Mouse (Mus musculus) lung, embryonic 15.5 days (tissue): ENCODE results near the gene Col15a1. TPM values are rescaled to one million over a fixed set of nuclear protein-coding genes. Genes with fewer than 3 reads are reported as not detected.

Experiments used
- ATAC-seq: fragments of 200-750 bp; cut with Nextera tagmentation; 2 replicates; pipeline ENCODE4 v1.8.0; 2017; ENCODE audit warnings: moderate number of reproducible peaks, borderline replicate concordance; ENCODE audit not compliant: low FRiP score, low TSS enrichment; ENCODE audit errors: extremely low read depth
- H3K27ac ChIP-seq: fragments of 300-500 bp; sonication (generic); 2 replicates; pipeline ENCODE4 v1.5.1; 2015; ENCODE audit warnings: moderate library complexity, mild to moderate bottlenecking, inconsistent platforms
- H3K27me3 ChIP-seq: fragments of 300-500 bp; sonication (generic); 2 replicates; pipeline ENCODE4 v1.6.1; 2015; ENCODE audit warnings: inconsistent platforms
- H3K36me3 ChIP-seq: fragments of 300-500 bp; sonication (generic); 2 replicates; pipeline ENCODE4 v1.6.1; 2015; ENCODE audit warnings: inconsistent platforms
- H3K4me1 ChIP-seq: fragments of 300-500 bp; sonication (generic); 2 replicates; pipeline ENCODE4 v1.6.1; 2015; ENCODE audit warnings: inconsistent platforms
- H3K4me2 ChIP-seq: fragments of 300-500 bp; sonication (generic); 2 replicates; pipeline ENCODE4 v1.6.1; 2015; ENCODE audit warnings: inconsistent platforms, mild to moderate bottlenecking, moderate library complexity
- H3K4me3 ChIP-seq: fragments of 300-500 bp; sonication (generic); 2 replicates; pipeline ENCODE4 v1.5.1; 2015; ENCODE audit warnings: mild to moderate bottlenecking, inconsistent platforms
- H3K9ac ChIP-seq: fragments of 300-500 bp; sonication (generic); 2 replicates; pipeline ENCODE4 v1.6.1; 2015; ENCODE audit warnings: inconsistent platforms
- H3K9me3 ChIP-seq: fragments of 300-500 bp; sonication (generic); 2 replicates; pipeline ENCODE4 v1.6.1; 2016; ENCODE audit warnings: inconsistent platforms
- WGBS: fragments of 180-500 bp; shearing (Covaris S2); methylation state at CpG from one replicate; pipeline ENCODE4 v1.1.7; 2015; 5-methylcytosine and 5-hydroxymethylcytosine counted together
- polyA plus RNA-seq: library from polyadenylated mRNA; unstranded; fragments of >200 nt; fragmentation: Nextera tagmentation; extraction: Ambion mirVana; gene quantifications from 2 replicates; pipeline ENCODE4 v1.2.1, GENCODE M21; 2015

The Col15a1 gene
- polyA plus RNA-seq, 1 experiment from 2014 or later, result 25.8 TPM

DNA sequence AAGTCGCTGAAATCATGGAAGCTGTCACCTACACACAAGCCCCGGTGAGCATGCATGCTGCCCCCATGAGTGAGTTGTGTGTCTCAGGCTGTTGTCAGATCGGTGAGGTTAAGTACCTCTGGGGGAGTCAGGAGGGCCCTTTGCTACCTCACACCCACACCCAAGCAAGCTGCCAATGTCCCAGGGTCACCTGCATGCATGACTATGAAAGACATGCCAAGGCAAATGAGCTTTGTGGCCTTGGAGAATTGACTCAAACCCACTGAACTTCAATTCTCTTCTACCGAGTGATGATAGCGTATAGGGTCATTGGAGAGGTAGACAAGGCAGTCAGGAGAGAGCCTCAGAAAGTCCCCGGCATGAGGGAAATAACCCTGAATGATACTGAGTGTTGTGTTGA lies 41.2 kb downstream of the Col15a1 start:
- WGBS, result 88% methylated on average over 6 of the region's 6 CpGs
- H3K4me3 ChIP-seq, result no peak overlapping the region
- H3K9me3 ChIP-seq, result no peaks in the 10 kb centered on the region
- no peak for ATAC-seq
- peaks cover 12% of the 10 kb centered on the region; the same call in 1 of the 2 replicates for H3K4me1 ChIP-seq
- H3K9ac ChIP-seq, result no peak overlapping the region
- H3K4me2 ChIP-seq, result no peak overlapping the region
- H3K27ac ChIP-seq, result no peak overlapping the region
- H3K27me3 ChIP-seq, result no peaks in the 10 kb centered on the region
- no peaks in the 10 kb centered on the region; the same call in 1 of the 2 replicates for H3K36me3 ChIP-seq

DNA sequence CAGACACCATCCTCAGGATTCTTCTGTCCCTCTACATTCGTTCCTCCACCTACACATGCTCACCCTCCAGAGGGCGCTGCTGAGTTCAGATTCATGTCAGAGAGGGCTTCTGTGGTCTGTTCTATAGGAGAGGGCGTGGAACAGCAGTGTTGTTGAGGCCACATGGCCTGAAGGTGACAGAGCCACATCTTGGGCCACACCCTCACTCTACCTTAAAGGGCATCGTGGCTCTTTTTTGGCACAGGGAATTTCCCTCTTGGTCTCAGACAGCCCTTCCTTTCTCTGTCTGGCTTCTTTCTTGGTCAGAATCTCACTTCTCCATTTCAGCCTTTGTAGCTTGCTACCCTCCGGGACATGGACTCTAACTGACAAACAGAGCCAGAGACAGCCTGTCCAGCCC lies 43.1 kb downstream of the Col15a1 start:
- peaks cover 12% of the 10 kb centered on the region; the same call in 1 of the 2 replicates for H3K4me1 ChIP-seq
- no peak overlapping the region for H3K4me3 ChIP-seq
- no peak overlapping the region for H3K4me2 ChIP-seq
- no peaks in the 10 kb centered on the region for H3K9me3 ChIP-seq
- H3K27me3 ChIP-seq, result no peaks in the 10 kb centered on the region
- H3K36me3 ChIP-seq, result no peaks in the 10 kb centered on the region; the same call in 1 of the 2 replicates
- 40% methylated on average over 5 of the region's 5 CpGs for WGBS
- no peak overlapping the region for H3K9ac ChIP-seq
- 0 out of 2 replicates have a peak overlapping the region, but pooled peaks have one; percentile 12 for H3K27ac ChIP-seq
- ATAC-seq, result no peak

DNA sequence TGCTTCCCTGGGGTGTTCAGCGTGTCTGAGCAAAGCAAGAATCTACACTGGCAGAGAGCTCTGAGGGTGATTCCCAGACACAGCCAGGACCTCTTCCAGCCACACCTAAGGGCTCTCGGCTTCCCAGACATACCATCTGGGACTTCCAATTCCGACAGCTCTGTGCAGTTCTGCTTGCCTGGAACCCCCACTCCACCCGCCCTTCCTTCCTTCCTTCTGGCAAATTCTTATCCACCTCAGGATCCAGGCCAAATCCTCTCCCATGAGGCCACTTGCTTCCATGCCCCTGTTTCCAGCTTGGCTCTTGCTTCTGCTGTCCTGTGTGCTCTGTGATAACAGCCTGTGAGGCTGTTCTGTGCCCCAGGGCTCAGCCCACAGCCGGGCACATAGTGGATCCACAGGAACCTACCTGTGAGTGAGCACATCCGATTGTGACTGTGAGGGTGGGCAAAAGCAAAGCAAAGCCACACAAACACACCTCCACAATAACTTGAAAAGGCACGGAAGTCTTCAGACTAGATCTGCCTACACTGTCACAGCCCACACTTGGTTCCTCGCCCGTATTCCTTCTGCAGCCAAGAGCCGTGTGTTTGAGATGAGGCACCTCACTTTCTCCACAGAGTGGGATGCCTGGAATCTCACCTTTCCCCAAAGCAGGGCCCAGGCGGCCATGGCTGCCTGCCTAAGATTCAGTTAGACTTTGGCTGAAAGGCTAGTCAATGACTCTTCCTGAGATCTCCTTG lies 43.9 kb downstream of the Col15a1 start:
- no peak overlapping the region for H3K27ac ChIP-seq
- H3K4me3 ChIP-seq, result no peak overlapping the region
- H3K4me1 ChIP-seq, result peaks cover 12% of the 10 kb centered on the region; the same call in 1 of the 2 replicates
- no peaks in the 10 kb centered on the region for H3K27me3 ChIP-seq
- H3K9me3 ChIP-seq, result no peaks in the 10 kb centered on the region
- no peak overlapping the region for H3K9ac ChIP-seq
- WGBS, result 72% methylated on average over 11 of the region's 11 CpGs
- no peak for ATAC-seq
- no peaks in the 10 kb centered on the region; the same call in 1 of the 2 replicates for H3K36me3 ChIP-seq
- no peak overlapping the region for H3K4me2 ChIP-seq

DNA sequence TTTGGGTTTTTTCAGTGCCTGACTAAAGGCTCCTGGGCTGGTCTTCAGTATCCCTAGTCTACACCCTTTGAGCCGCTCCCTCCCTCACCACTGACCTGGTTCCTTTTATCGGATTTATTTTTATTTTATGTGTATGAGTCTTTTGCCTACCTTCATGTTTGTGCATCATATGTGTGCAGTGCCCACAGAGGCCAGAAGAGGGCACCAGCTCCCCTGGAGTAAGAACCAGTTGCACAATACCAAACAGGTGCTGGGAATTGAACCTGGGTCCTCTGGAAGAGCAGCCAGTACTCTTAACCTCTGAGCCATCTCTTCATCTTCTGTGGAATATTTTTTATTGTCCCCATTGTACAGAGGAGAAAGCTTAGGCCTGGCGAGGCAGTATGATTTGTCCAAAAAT lies 44.7 kb downstream of the Col15a1 start:
- Histone ChIP-seq H3K36me3 (no peaks in the 10 kb centered on the region; the same call in 1 of the 2 replicates), H3K9ac (no peak overlapping the region), H3K4me2 (no peak overlapping the region), H3K9me3 (no peaks in the 10 kb centered on the region), H3K4me1 (peaks cover 8% of the 10 kb centered on the region; the same call in 1 of the 2 replicates), H3K27ac (no peak overlapping the region), H3K27me3 (no peaks in the 10 kb centered on the region), H3K4me3 (no peak overlapping the region)
- ATAC-seq, result no peak
- 92% methylated on average over 3 of the region's 3 CpGs for WGBS

DNA sequence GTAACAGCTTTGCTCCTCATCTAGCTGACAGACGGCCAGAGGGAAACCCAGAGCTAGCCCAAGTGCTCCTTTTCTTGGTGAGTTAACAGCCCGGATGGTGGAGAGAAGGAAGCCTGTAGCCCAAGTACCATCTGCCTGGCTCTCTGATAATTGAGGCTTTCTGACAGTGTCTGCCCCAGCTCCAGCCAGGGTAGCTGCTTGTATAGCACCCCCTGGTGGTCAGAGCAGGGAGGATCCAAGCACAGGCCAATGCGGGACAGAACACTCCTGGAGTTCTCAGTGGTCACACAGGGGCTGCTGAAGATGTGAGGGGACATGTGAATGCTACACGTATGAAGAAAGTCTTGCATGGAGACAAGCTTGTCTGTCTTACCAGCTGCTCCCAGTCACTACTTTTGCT lies 47.7 kb downstream of the Col15a1 start:
- no peaks in the 10 kb centered on the region for H3K27me3 ChIP-seq
- H3K4me3 ChIP-seq, result no peak overlapping the region
- no peaks in the 10 kb centered on the region for H3K9me3 ChIP-seq
- WGBS, result 42% methylated on average over 4 of the region's 4 CpGs
- peak; percentile 43; the same call in 1 of the 2 replicates for ATAC-seq
- no peak overlapping the region for H3K27ac ChIP-seq
- H3K36me3 ChIP-seq, result no peaks in the 10 kb centered on the region; the same call in 1 of the 2 replicates
- H3K4me2 ChIP-seq, result no peak overlapping the region
- H3K9ac ChIP-seq, result no peak overlapping the region
- H3K4me1 ChIP-seq, result 0 out of 2 replicates have a peak, but pooled peaks cover 5% of the 10 kb centered on the region

DNA sequence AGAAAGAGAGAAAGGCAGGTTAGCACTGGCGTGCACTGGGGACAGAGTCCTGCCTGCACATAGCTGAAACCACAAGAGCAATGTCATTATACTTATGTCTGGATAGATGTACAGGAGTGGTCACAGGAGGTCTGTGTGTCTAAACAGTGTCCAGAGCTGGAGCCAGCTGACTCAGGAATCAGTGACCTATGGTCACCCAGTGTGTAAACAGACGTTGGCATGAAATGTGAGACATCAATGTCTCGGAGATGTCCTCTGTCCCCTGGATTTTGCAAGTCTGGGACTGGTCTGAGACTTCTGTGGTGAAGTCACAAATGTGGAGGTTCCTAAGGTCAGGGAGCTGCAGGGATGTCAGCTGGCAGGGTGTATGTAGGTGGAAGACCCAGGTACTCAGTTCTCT lies 50.2 kb downstream of the Col15a1 start:
- ATAC-seq, result no peak
- no peaks in the 10 kb centered on the region for H3K4me1 ChIP-seq
- H3K4me3 ChIP-seq, result no peak overlapping the region
- no peaks in the 10 kb centered on the region for H3K9me3 ChIP-seq
- no peak overlapping the region for H3K4me2 ChIP-seq
- H3K27ac ChIP-seq, result no peak overlapping the region
- no peak overlapping the region for H3K9ac ChIP-seq
- no peaks in the 10 kb centered on the region for H3K27me3 ChIP-seq
- 55% methylated on average over 3 of the region's 3 CpGs for WGBS
- H3K36me3 ChIP-seq, result no peaks in the 10 kb centered on the region; the same call in 1 of the 2 replicates

DNA sequence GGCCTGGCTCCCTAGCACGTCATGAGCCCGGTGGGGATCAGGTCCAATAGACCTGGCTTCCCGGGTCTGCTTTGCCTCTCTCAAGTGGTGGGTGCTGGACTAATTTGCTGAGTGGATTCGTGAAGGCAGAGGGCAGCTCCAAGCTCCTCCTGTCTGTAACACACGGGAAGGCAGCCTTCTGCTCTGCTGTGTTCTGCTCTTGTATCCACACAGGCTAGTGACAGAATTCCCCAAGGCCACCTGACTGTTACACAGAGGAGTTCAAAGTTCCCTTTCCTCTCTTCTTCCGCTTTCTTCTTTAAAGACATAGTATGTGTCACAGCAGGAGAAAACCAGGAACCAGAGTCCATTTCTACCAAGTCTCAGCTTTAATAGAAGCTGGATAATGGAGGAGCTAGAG lies 53.1 kb downstream of the Col15a1 start:
- no peak overlapping the region for H3K9ac ChIP-seq
- no peaks in the 10 kb centered on the region for H3K4me1 ChIP-seq
- 74% methylated on average over 6 of the region's 6 CpGs for WGBS
- ATAC-seq, result no peak
- H3K36me3 ChIP-seq, result no peaks in the 10 kb centered on the region; the same call in 1 of the 2 replicates
- no peak overlapping the region for H3K4me2 ChIP-seq
- no peaks in the 10 kb centered on the region for H3K27me3 ChIP-seq
- no peak overlapping the region for H3K4me3 ChIP-seq
- no peaks in the 10 kb centered on the region for H3K9me3 ChIP-seq
- no peak overlapping the region for H3K27ac ChIP-seq

DNA sequence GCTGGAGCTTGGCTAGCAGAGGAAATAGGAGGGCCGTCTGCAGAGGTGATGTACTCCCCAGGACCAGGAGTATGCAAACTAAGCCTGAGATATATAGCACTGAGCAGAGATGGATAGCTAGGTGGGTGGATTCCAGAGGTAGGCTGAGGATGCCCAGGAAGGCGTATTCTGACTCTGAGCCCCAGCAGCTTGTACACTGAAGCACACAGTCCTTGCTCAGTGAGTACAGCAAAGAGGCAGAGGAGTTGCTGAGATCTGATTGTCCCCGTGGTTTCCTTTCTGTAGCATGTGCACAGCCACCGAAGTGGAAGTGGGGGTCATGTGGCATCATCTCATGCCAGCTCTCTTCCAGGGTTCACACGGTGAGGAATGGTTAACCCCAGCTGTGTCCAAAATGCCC lies 54.0 kb downstream of the Col15a1 start:
- Histone ChIP-seq H3K36me3 (no peaks in the 10 kb centered on the region; the same call in 1 of the 2 replicates), H3K27ac (no peak overlapping the region), H3K27me3 (no peaks in the 10 kb centered on the region), H3K9ac (no peak overlapping the region), H3K4me3 (no peak overlapping the region), H3K9me3 (no peaks in the 10 kb centered on the region), H3K4me2 (no peak overlapping the region), H3K4me1 (no peaks in the 10 kb centered on the region)
- WGBS, result 59% methylated on average over 5 of the region's 5 CpGs
- no peak for ATAC-seq

DNA sequence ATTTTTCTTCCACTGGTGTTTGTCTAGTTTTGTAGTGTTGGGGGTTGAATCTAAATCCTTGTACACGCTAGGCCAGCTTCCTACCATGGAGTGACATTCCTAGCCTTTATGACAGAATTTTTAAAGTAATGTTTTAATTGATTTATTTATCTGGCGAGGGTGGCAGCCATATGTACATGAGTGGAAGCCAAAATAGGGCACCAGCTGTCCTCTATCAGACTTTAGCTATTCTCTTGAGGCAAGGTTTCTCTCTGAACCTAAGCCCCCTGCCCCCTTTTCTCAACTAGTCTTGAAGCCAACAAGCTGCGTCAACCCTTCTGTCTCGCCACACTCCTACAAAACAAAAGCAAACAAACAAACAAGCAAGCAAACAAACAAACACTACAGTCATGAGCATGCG lies 57.6 kb downstream of the Col15a1 start:
- ATAC-seq, result no peak
- Histone ChIP-seq H3K9me3 (no peaks in the 10 kb centered on the region), H3K4me1 (no peaks in the 10 kb centered on the region), H3K4me3 (no peak overlapping the region), H3K27ac (no peak overlapping the region), H3K9ac (no peak overlapping the region), H3K4me2 (no peak overlapping the region), H3K36me3 (no peaks in the 10 kb centered on the region; the same call in 1 of the 2 replicates), H3K27me3 (no peaks in the 10 kb centered on the region)
- WGBS, result 64% methylated on average over 5 of the region's 5 CpGs

DNA sequence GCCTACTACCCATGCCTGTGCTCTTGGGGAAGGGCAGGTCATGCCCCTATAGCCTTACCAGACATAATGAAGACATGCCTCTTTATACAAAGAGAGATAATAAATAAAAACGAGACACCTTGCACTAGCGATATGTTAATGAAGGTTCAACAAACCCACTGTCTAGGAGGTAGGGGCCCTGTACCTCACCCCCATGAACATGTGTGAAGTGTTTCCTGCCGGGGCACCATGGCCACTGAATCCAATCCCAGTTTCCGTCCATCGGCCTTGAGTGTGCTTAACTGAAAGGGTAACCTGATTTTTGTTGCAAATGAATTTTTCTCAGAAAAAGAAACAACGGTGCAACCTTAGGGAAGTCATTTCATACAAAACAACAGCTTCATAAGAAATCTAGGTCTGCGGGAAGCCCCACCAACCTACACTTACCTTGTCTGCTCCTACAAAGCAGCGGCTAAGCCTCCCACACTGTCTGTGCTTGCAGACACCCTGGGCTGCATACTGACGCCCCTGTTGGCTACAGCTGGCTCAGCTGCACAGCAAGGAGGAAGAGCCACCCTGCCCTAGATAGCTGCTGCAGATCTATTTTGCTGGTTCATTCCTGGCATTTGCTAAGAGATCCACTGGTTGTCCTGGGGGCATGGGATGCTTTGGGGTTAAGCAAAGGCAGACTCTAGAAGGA lies 64.6 kb downstream of the Col15a1 start:
- Histone ChIP-seq H3K9ac (no peak overlapping the region), H3K36me3 (no peaks in the 10 kb centered on the region), H3K27ac (no peak overlapping the region), H3K9me3 (no peaks in the 10 kb centered on the region), H3K27me3 (no peaks in the 10 kb centered on the region), H3K4me1 (no peaks in the 10 kb centered on the region), H3K4me2 (no peak overlapping the region), H3K4me3 (no peak overlapping the region)
- ATAC-seq, result no peak
- 79% methylated on average over 9 of the region's 9 CpGs for WGBS

DNA sequence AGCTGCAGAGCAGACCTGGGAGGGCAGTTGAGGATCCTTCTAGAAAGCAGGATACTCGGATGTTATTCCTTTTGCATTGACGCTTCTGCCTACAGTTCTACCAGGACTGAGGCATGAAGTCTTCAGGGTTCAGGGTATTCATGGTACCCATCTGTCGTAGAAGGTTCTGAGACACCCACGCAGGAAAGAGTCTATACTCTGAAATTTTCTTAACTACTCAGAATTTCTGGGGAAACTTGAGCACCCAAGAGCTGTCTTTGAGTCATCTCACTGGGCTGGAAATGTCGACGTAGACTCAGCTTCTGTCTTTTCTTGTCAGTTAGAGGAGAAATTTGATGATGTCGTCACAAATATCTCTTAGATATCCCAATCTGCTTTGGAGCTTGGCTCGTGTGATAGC lies 65.8 kb downstream of the Col15a1 start:
- no peak overlapping the region for H3K27ac ChIP-seq
- no peaks in the 10 kb centered on the region for H3K4me1 ChIP-seq
- ATAC-seq, result no peak
- no peak overlapping the region for H3K4me2 ChIP-seq
- H3K9me3 ChIP-seq, result no peaks in the 10 kb centered on the region
- H3K27me3 ChIP-seq, result no peaks in the 10 kb centered on the region
- 84% methylated on average over 8 of the region's 8 CpGs for WGBS
- H3K36me3 ChIP-seq, result no peaks in the 10 kb centered on the region
- no peak overlapping the region for H3K4me3 ChIP-seq
- no peak overlapping the region for H3K9ac ChIP-seq

DNA sequence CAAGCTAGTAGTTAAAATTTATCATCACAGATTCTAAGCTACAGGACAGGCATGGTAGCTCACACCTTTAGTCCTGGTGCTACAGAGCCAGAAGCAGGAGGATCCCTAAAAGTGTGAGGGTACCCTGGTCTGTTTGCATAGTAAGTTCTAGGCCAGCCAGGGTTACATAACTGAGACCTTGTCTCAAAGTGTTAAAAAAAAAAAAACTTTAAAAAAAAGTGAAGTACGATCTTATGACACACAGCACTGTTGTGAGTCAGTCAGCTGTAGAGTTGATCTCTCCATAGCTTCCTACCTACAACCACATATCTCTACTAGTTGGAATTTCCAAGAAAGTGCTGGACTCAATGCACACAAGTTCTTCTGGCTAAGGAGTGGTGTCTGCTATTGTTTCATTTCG lies 67.0 kb downstream of the Col15a1 start:
- Histone ChIP-seq H3K9me3 (no peaks in the 10 kb centered on the region), H3K4me3 (no peak overlapping the region), H3K4me2 (no peak overlapping the region), H3K4me1 (no peaks in the 10 kb centered on the region), H3K9ac (no peak overlapping the region), H3K36me3 (no peaks in the 10 kb centered on the region), H3K27me3 (no peaks in the 10 kb centered on the region), H3K27ac (no peak overlapping the region)
- no peak for ATAC-seq
- 77% methylated on average over 2 of the region's 2 CpGs for WGBS
